Mouse (Mus musculus): ENCODE measurements around the gene Tcea3. TPM values are rescaled to one million over a fixed set of nuclear protein-coding genes. Genes with fewer than 3 reads are reported as not detected.

Gene Tcea3
- polyA plus RNA-seq, 1 experiment from 2014 or later: 22.9 TPM

GRCm38 (mm10) chr4:136312616-136313015 is 65.1 kb downstream of the Tcea3 start:
- Histone ChIP-seq H3K9ac (ENCODE audit: low read length) (peak overlapping the region; percentile 58), H3K27ac (ENCODE audit: low read length) (no peak overlapping the region), H3K4me1 (replicated peaks; ENCODE audit: control insufficient read depth, insufficient read depth, low read length) (peaks cover 24% of the 10 kb centered on the region), H3K4me2 (ENCODE audit: low read depth, low read length) (peak overlapping the region; percentile 68), H3K4me3 (ENCODE audit: low read length) (peak overlapping the region; percentile 88), H3K9me3 (ENCODE audit: control insufficient read depth, low read length) (no peaks in the 10 kb centered on the region), H3K27me3 (ENCODE audit: control insufficient read depth, insufficient read depth, low read depth, low read length) (no peaks in the 10 kb centered on the region), H3K36me3 (ENCODE audit: control insufficient read depth, insufficient read depth, low read length) (peaks cover 8% of the 10 kb centered on the region)
- 9% methylated on average over 4 of the region's 4 CpGs for WGBS
- ATAC-seq (ENCODE audit: low read depth): no peak

- no peak for ATAC-seq (ENCODE audit: low read depth)
- WGBS: 93% methylated on average over 4 of the region's 4 CpGs
- Histone ChIP-seq H3K9ac (ENCODE audit: low read length) (no peak overlapping the region), H3K27ac (ENCODE audit: low read length) (no peak overlapping the region), H3K36me3 (ENCODE audit: control insufficient read depth, insufficient read depth, low read length) (peaks cover 32% of the 10 kb centered on the region), H3K27me3 (ENCODE audit: control insufficient read depth, insufficient read depth, low read depth, low read length) (no peaks in the 10 kb centered on the region), H3K4me3 (ENCODE audit: low read length) (no peak overlapping the region), H3K4me2 (ENCODE audit: low read depth, low read length) (no peak overlapping the region), H3K4me1 (replicated peaks; ENCODE audit: control insufficient read depth, insufficient read depth, low read length) (peaks cover 13% of the 10 kb centered on the region), H3K9me3 (ENCODE audit: control insufficient read depth, low read length) (no peaks in the 10 kb centered on the region)
These were observed 70.1 kb downstream of the Tcea3 start for GRCm38 (mm10) chr4:136317667-136318066.

GRCm38 (mm10) chr4:136320016-136320415 is 72.5 kb downstream of the Tcea3 start:
- WGBS: 82% methylated on average over 4 of the region's 4 CpGs
- H3K4me1 ChIP-seq (replicated peaks; ENCODE audit: control insufficient read depth, insufficient read depth, low read length): peaks cover 7% of the 10 kb centered on the region
- peaks cover 37% of the 10 kb centered on the region for H3K36me3 ChIP-seq (ENCODE audit: control insufficient read depth, insufficient read depth, low read length)
- H3K4me3 ChIP-seq (ENCODE audit: low read length): no peak overlapping the region
- no peak overlapping the region for H3K4me2 ChIP-seq (ENCODE audit: low read depth, low read length)
- H3K27me3 ChIP-seq (ENCODE audit: control insufficient read depth, insufficient read depth, low read depth, low read length): no peaks in the 10 kb centered on the region
- ATAC-seq (ENCODE audit: low read depth): no peak
- no peaks in the 10 kb centered on the region for H3K9me3 ChIP-seq (ENCODE audit: control insufficient read depth, low read length)
- no peak overlapping the region for H3K27ac ChIP-seq (ENCODE audit: low read length)
- no peak overlapping the region for H3K9ac ChIP-seq (ENCODE audit: low read length)

GRCm38 (mm10) chr4:136324226-136324625 is 76.7 kb downstream of the Tcea3 start:
- Histone ChIP-seq H3K36me3 (ENCODE audit: control insufficient read depth, insufficient read depth, low read length) (peaks cover 27% of the 10 kb centered on the region), H3K27me3 (ENCODE audit: control insufficient read depth, insufficient read depth, low read depth, low read length) (no peaks in the 10 kb centered on the region), H3K4me2 (ENCODE audit: low read depth, low read length) (no peak overlapping the region), H3K9me3 (ENCODE audit: control insufficient read depth, low read length) (no peaks in the 10 kb centered on the region), H3K4me1 (replicated peaks; ENCODE audit: control insufficient read depth, insufficient read depth, low read length) (peaks cover 6% of the 10 kb centered on the region; the same call in 1 of the 2 replicates), H3K27ac (ENCODE audit: low read length) (no peak overlapping the region), H3K9ac (ENCODE audit: low read length) (no peak overlapping the region), H3K4me3 (ENCODE audit: low read length) (no peak overlapping the region)
- ATAC-seq (ENCODE audit: low read depth): peak; percentile 17; the same call in 1 of the 2 replicates
- 53% methylated on average over 2 of the region's 2 CpGs for WGBS

Other genes starting within 250 kb of the Tcea3 start
- gene Eloa, start 226.0 kb upstream of the Tcea3 start, polyA plus RNA-seq (2015; fragmentation: Nextera tagmentation; extraction: Ambion mirVana): 40.8 and 41.0 TPM in 2 replicates
- gene Rpl11, start 194.3 kb upstream of the Tcea3 start, polyA plus RNA-seq (2015; fragmentation: Nextera tagmentation; extraction: Ambion mirVana): 458 and 506 TPM in 2 replicates
- 560 and 561 TPM in 2 replicates for gene Id3, start 104.2 kb upstream of the Tcea3 start, polyA plus RNA-seq (2015; fragmentation: Nextera tagmentation; extraction: Ambion mirVana)
- gene E2f2, start 75.3 kb upstream of the Tcea3 start, polyA plus RNA-seq (2015; fragmentation: Nextera tagmentation; extraction: Ambion mirVana): 18.4 and 18.8 TPM in 2 replicates
- gene Asap3, start 41.4 kb upstream of the Tcea3 start, polyA plus RNA-seq (2015; fragmentation: Nextera tagmentation; extraction: Ambion mirVana): 8.2 and 9.1 TPM in 2 replicates
- 27.6 and 28.1 TPM in 2 replicates for gene Zfp46, start 37.0 kb downstream of the Tcea3 start, polyA plus RNA-seq (2015; fragmentation: Nextera tagmentation; extraction: Ambion mirVana)
- gene Hnrnpr, start 63.2 kb downstream of the Tcea3 start, polyA plus RNA-seq (2015; fragmentation: Nextera tagmentation; extraction: Ambion mirVana): 146 and 158 TPM in 2 replicates
- gene Htr1d, start 175.8 kb downstream of the Tcea3 start, polyA plus RNA-seq (2015; fragmentation: Nextera tagmentation; extraction: Ambion mirVana): not detected in 2 replicates
- gene 6030445D17Rik, start 214.5 kb downstream of the Tcea3 start, polyA plus RNA-seq (2015; fragmentation: Nextera tagmentation; extraction: Ambion mirVana): 0.20 and 0.23 TPM in 2 replicates
- 100 and 115 TPM in 2 replicates for gene Luzp1, start 222.0 kb downstream of the Tcea3 start, polyA plus RNA-seq (2015; fragmentation: Nextera tagmentation; extraction: Ambion mirVana)

All from lung, embryonic 16.5 days (tissue).